Mouse (Mus musculus) stomach, postnatal 0 days (tissue): Measurements from ENCODE around the gene Tmed8. TPM values are rescaled to one million over a fixed set of nuclear protein-coding genes. Genes with fewer than 3 reads are reported as not detected.

Source experiments
- ATAC-seq: fragments of 200-750 bp; cut with Nextera tagmentation; 2 replicates; pipeline ENCODE4 v1.8.0; 2017; ENCODE audit not compliant: low FRiP score, low TSS enrichment
- DNase-seq: peaks from one replicate; pipeline ENCODE4 v3.0.0-alpha.2; 2016; ENCODE audit warnings: low spot score
- H3K27ac ChIP-seq: fragments of 300-500 bp; sonication (generic); replicated peaks from 2 replicates; pipeline ENCODE4 v1.5.1; 2014; ENCODE audit warnings: mild to moderate bottlenecking, control low read depth
- H3K27me3 ChIP-seq: fragments of 300-500 bp; sonication (generic); 2 replicates; pipeline ENCODE4 v1.6.1; 2014; ENCODE audit warnings: low read length; ENCODE audit not compliant: control insufficient read depth, insufficient read depth
- H3K36me3 ChIP-seq: fragments of 300-500 bp; sonication (generic); 2 replicates; pipeline ENCODE4 v1.6.1; 2014; ENCODE audit warnings: low read length, mixed read lengths; ENCODE audit not compliant: control insufficient read depth, insufficient read depth
- H3K4me1 ChIP-seq: fragments of 300-500 bp; sonication (generic); replicated peaks from 2 replicates; pipeline ENCODE4 v1.6.1; 2014; ENCODE audit warnings: antibody characterized with exemption; ENCODE audit not compliant: control insufficient read depth, insufficient read depth
- H3K4me2 ChIP-seq: fragments of 300-500 bp; sonication (generic); replicated peaks from 2 replicates; pipeline ENCODE4 v1.6.1; 2014; ENCODE audit warnings: low read depth, mild to moderate bottlenecking, control low read depth, moderate library complexity
- H3K4me3 ChIP-seq: fragments of 300-500 bp; sonication (generic); 2 replicates; pipeline ENCODE4 v1.5.1; 2014; ENCODE audit warnings: low read depth, low read length, control low read depth
- H3K9ac ChIP-seq: fragments of 300-500 bp; sonication (generic); 2 replicates; pipeline ENCODE4 v1.6.1; 2014; ENCODE audit warnings: mild to moderate bottlenecking, low read length, control low read depth, mixed read lengths
- H3K9me3 ChIP-seq: fragments of 300-500 bp; sonication (generic); 2 replicates; pipeline ENCODE4 v1.6.1; 2016; ENCODE audit warnings: low read length; ENCODE audit not compliant: control insufficient read depth
- CTCF ChIP-seq: IDR thresholded peaks from 2 replicates; pipeline ENCODE4 v1.5.1; 2016; ENCODE audit warnings: antibody characterized with exemption, low read depth, mild to moderate bottlenecking, moderate library complexity
- EP300 ChIP-seq: optimal IDR thresholded peaks from 2 replicates; pipeline ENCODE3; 2016; ENCODE audit warnings: antibody characterized with exemption
- WGBS: fragments of 180-500 bp; shearing (Covaris S2); extraction: QIAGEN DNeasy Blood & Tissue Kit; methylation state at CpG from one replicate; pipeline ENCODE4 v1.1.7; 2014; 5-methylcytosine and 5-hydroxymethylcytosine counted together
- polyA plus RNA-seq: library from polyadenylated mRNA; unstranded; fragments of >200 nt; fragmentation: Nextera tagmentation; extraction: Ambion mirVana; gene quantifications from 2 replicates; pipeline ENCODE4 v1.2.1, GENCODE M21; 2015

Gene Tmed8
- polyA plus RNA-seq, 1 experiment from 2014 or later, result 1.1 TPM

GRCm38 (mm10) chr12:87149471-87149870 lies 50.8 kb downstream of the Tmed8 start:
- H3K4me3 ChIP-seq, result no peak overlapping the region
- WGBS, result 97% methylated on average over 5 of the region's 5 CpGs
- ATAC-seq, result no peak
- H3K27ac ChIP-seq, result no peak overlapping the region
- H3K36me3 ChIP-seq, result no peaks in the 10 kb centered on the region; the same call in 1 of the 2 replicates
- H3K9ac ChIP-seq, result no peak overlapping the region
- H3K4me2 ChIP-seq, result no peak overlapping the region
- TF ChIP-seq CTCF, result no peak
- H3K4me1 ChIP-seq, result no peaks in the 10 kb centered on the region
- no peaks in the 10 kb centered on the region for H3K27me3 ChIP-seq
- DNase-seq, result no peak
- no peaks in the 10 kb centered on the region for H3K9me3 ChIP-seq

- 17% methylated on average over 15 of the region's 15 CpGs for WGBS
- DNase-seq (peak; percentile 47), ATAC-seq (0 out of 2 replicates have a peak, but pooled peaks have one; percentile 0)
- no peaks in the 10 kb centered on the region for H3K4me1 ChIP-seq
- H3K4me2 ChIP-seq, result peak overlapping the region; percentile 71
- peak overlapping the region; percentile 71 for H3K9ac ChIP-seq
- peak overlapping the region; percentile 79 for H3K4me3 ChIP-seq
- no peaks in the 10 kb centered on the region for H3K27me3 ChIP-seq
- H3K9me3 ChIP-seq, result no peaks in the 10 kb centered on the region
- H3K36me3 ChIP-seq, result no peaks in the 10 kb centered on the region; the same call in 1 of the 2 replicates
- peak overlapping the region; percentile 89 for H3K27ac ChIP-seq
- TF ChIP-seq EP300 (no peak), CTCF (no peak)
These were observed 52.1 kb downstream of the Tmed8 start for GRCm38 (mm10) chr12:87148136-87148535.

- H3K4me3 ChIP-seq, result peak within 1 kb of the TSS; percentile 79
- H3K36me3 ChIP-seq, result no peaks in the 10 kb centered on the region; the same call in 1 of the 2 replicates
- H3K9me3 ChIP-seq, result no peaks in the 10 kb centered on the region
- TF ChIP-seq CTCF (no peak), EP300 (no peak)
- H3K27me3 ChIP-seq, result no peaks in the 10 kb centered on the region
- H3K4me2 ChIP-seq, result peak within 1 kb of the TSS; percentile 71
- H3K4me1 ChIP-seq, result no peaks in the 10 kb centered on the region
- WGBS, result under 1% methylated on average over 60 of the region's 61 CpGs
- peak within 1 kb of the TSS; percentile 89 for H3K27ac ChIP-seq
- H3K9ac ChIP-seq, result peak within 1 kb of the TSS; percentile 71
- DNase-seq (peak; percentile 96), ATAC-seq (peak; percentile 99)
These were observed 52.7 kb downstream of the Tmed8 start, which contains the start of gene Pomt2 for GRCm38 (mm10) chr12:87147395-87148089. Gene Pomt2 (minus strand): TSS chr12:87147968.

GRCm38 (mm10) chr12:87146966-87147365 lies 53.3 kb downstream of the Tmed8 start, which contains the start of gene Gstz1:
Gene Gstz1 (plus strand): TSS chr12:87147165.
- Histone ChIP-seq H3K36me3 (no peaks in the 10 kb centered on the region; the same call in 1 of the 2 replicates), H3K4me3 (peak within 1 kb of the TSS; percentile 79), H3K9ac (peak within 1 kb of the TSS; percentile 71), H3K4me2 (peak within 1 kb of the TSS; percentile 71), H3K27ac (peak within 1 kb of the TSS; percentile 89), H3K27me3 (no peaks in the 10 kb centered on the region), H3K9me3 (no peaks in the 10 kb centered on the region), H3K4me1 (no peaks in the 10 kb centered on the region)
- DNase-seq, result peak; percentile 91
- TF ChIP-seq EP300 (no peak), CTCF (peak; percentile 37)
- under 1% methylated on average over 27 of the region's 27 CpGs for WGBS
- ATAC-seq, result peak; percentile 84

GRCm38 (mm10) chr12:87142156-87142555 lies 58.1 kb downstream of the Tmed8 start:
- DNase-seq, result no peak
- Histone ChIP-seq H3K4me1 (no peaks in the 10 kb centered on the region), H3K4me3 (no peak overlapping the region), H3K36me3 (no peaks in the 10 kb centered on the region), H3K9me3 (no peaks in the 10 kb centered on the region), H3K9ac (no peak overlapping the region), H3K27me3 (no peaks in the 10 kb centered on the region), H3K27ac (no peak overlapping the region), H3K4me2 (no peak overlapping the region)
- WGBS, result 81% methylated on average over 2 of the region's 2 CpGs
- TF ChIP-seq CTCF (0 out of 2 replicates have a peak, but pooled peaks have one; percentile 4), EP300 (no peak)
- no peak for ATAC-seq

GRCm38 (mm10) chr12:87138768-87139167 lies 61.5 kb downstream of the Tmed8 start:
- Histone ChIP-seq H3K9ac (no peak overlapping the region), H3K4me1 (no peaks in the 10 kb centered on the region), H3K36me3 (no peaks in the 10 kb centered on the region), H3K27me3 (no peaks in the 10 kb centered on the region), H3K9me3 (no peaks in the 10 kb centered on the region), H3K27ac (no peak overlapping the region), H3K4me2 (no peak overlapping the region), H3K4me3 (no peak overlapping the region)
- WGBS, result 52% methylated on average over 2 of the region's 2 CpGs
- ATAC-seq (no peak), DNase-seq (no peak)
- TF ChIP-seq CTCF (no peak), EP300 (no peak)
